Mouse (Mus musculus) intestine, embryonic 14.5 days (tissue): ENCODE measurements around the gene Arsg. TPM values are rescaled to one million over a fixed set of nuclear protein-coding genes. Genes with fewer than 3 reads are reported as not detected.

Experiments
- ATAC-seq: fragments of 200-750 bp; cut with Nextera tagmentation; replicated peaks from 2 replicates; pipeline ENCODE4 v1.8.0; 2017; ENCODE audit warnings: low read depth, moderate number of reproducible peaks, moderate TSS enrichment, moderate library complexity; ENCODE audit not compliant: low FRiP score, low TSS enrichment
- DNase-seq: peaks from one replicate; pipeline ENCODE4 v3.0.0-alpha.2; 2018; ENCODE audit warnings: low spot score
- H3K27ac ChIP-seq: fragments of 300-500 bp; sonication (generic); 2 replicates; pipeline ENCODE4 v1.5.1; 2014; ENCODE audit warnings: low read depth, mild to moderate bottlenecking, control low read depth
- H3K27me3 ChIP-seq: fragments of 300-500 bp; sonication (generic); replicated peaks from 2 replicates; pipeline ENCODE4 v1.6.1; 2014; ENCODE audit warnings: low read length, control low read depth; ENCODE audit not compliant: control insufficient read depth, insufficient read depth
- H3K36me3 ChIP-seq: fragments of 300-500 bp; sonication (generic); 2 replicates; pipeline ENCODE4 v1.6.1; 2014; ENCODE audit warnings: low read length, control low read depth; ENCODE audit not compliant: control insufficient read depth, insufficient read depth
- H3K4me1 ChIP-seq: fragments of 300-500 bp; sonication (generic); replicated peaks from 2 replicates; pipeline ENCODE4 v1.6.1; 2014; ENCODE audit warnings: low read length, control low read depth, mixed read lengths; ENCODE audit not compliant: control insufficient read depth, insufficient read depth
- H3K4me2 ChIP-seq: fragments of 300-500 bp; sonication (generic); 2 replicates; pipeline ENCODE4 v1.6.1; 2014; ENCODE audit warnings: low read length
- H3K4me3 ChIP-seq: fragments of 300-500 bp; sonication (generic); 2 replicates; pipeline ENCODE4 v1.5.1; 2014; ENCODE audit warnings: low read depth, low read length, control low read depth, mixed read lengths
- H3K9ac ChIP-seq: fragments of 300-500 bp; sonication (generic); 2 replicates; pipeline ENCODE4 v1.6.1; 2014; ENCODE audit warnings: mild to moderate bottlenecking, low read length
- H3K9me3 ChIP-seq: fragments of 300-500 bp; sonication (generic); 2 replicates; pipeline ENCODE4 v1.6.1; 2016; ENCODE audit warnings: low read length, control low read depth; ENCODE audit not compliant: control insufficient read depth
- WGBS: fragments of 180-500 bp; shearing (Covaris S2); extraction: QIAGEN DNeasy Blood & Tissue Kit; methylation state at CpG from one replicate; pipeline ENCODE4 v1.1.7; 2014; 5-methylcytosine and 5-hydroxymethylcytosine counted together
- polyA plus RNA-seq: library from polyadenylated mRNA; unstranded; fragments of >200 nt; fragmentation: Nextera tagmentation; extraction: Ambion mirVana; gene quantifications from 2 replicates; pipeline ENCODE4 v1.2.1, GENCODE M21; 2014

Arsg gene
- polyA plus RNA-seq: 2.8 and 3.9 TPM in 2 replicates

- no peaks in the 10 kb centered on the region for H3K36me3 ChIP-seq
- H3K27ac ChIP-seq: peak within 1 kb of the TSS; percentile 81
- H3K4me1 ChIP-seq: no peaks in the 10 kb centered on the region; the same call in 1 of the 2 replicates
- WGBS: 2% methylated on average over 90 of the region's 111 CpGs
- peak within 1 kb of the TSS; percentile 87 for H3K9ac ChIP-seq
- H3K4me3 ChIP-seq: peak within 1 kb of the TSS; percentile 57
- no peaks in the 10 kb centered on the region for H3K9me3 ChIP-seq
- peak within 1 kb of the TSS; percentile 79 for H3K4me2 ChIP-seq
- DNase-seq (peak; percentile 94), ATAC-seq (peak; percentile 88)
- peaks cover 10% of the 10 kb centered on the region; the same call in 1 of the 2 replicates for H3K27me3 ChIP-seq
Observed at GRCm38 (mm10) chr11:109473171-109474085, at the start of gene Arsg, which contains the start of gene Slc16a6. Gene Arsg (plus strand): TSS chr11:109473374. Gene Slc16a6 (minus strand): TSS chr11:109473598.

GRCm38 (mm10) chr11:109425392-109426271 is 47.5 kb upstream of the Arsg start, which contains the start of gene Amz2:
Gene Amz2 (plus strand): TSS chr11:109425946.
- peak within 1 kb of the TSS; percentile 53 for H3K4me3 ChIP-seq
- 1% methylated on average over 65 of the region's 65 CpGs for WGBS

GRCm38 (mm10) chr11:109426272-109426586 is 46.9 kb upstream of the Arsg start:
- DNase-seq (no peak), ATAC-seq (peak; percentile 54; the same call in 1 of the 2 replicates)
- peak overlapping the region; percentile 78 for H3K27ac ChIP-seq
- no peaks in the 10 kb centered on the region for H3K27me3 ChIP-seq
- H3K9ac ChIP-seq: peak overlapping the region; percentile 57
- under 1% methylated on average over 11 of the region's 11 CpGs for WGBS
- peak overlapping the region; percentile 59 for H3K4me2 ChIP-seq
- H3K4me1 ChIP-seq: peaks cover 6% of the 10 kb centered on the region
- peak overlapping the region; percentile 53 for H3K4me3 ChIP-seq
- H3K36me3 ChIP-seq: peaks cover 24% of the 10 kb centered on the region
- 0 out of 2 replicates have a peak, but pooled peaks cover 4% of the 10 kb centered on the region for H3K9me3 ChIP-seq

More at GRCm38 (mm10) chr11:109425392-109426271, 47.5 kb upstream of the Arsg start, which contains the start of gene Amz2:
- Histone ChIP-seq H3K9me3 (0 out of 2 replicates have a peak, but pooled peaks cover 4% of the 10 kb centered on the region), H3K27me3 (no peaks in the 10 kb centered on the region), H3K36me3 (peaks cover 20% of the 10 kb centered on the region), H3K27ac (peak within 1 kb of the TSS; percentile 78), H3K9ac (peak within 1 kb of the TSS; percentile 57), H3K4me2 (peak within 1 kb of the TSS; percentile 59), H3K4me1 (peaks cover 6% of the 10 kb centered on the region)
- DNase-seq (peak; percentile 100), ATAC-seq (peak; percentile 97)

- Histone ChIP-seq H3K4me2 (no peak overlapping the region), H3K27me3 (no peaks in the 10 kb centered on the region), H3K9ac (no peak overlapping the region), H3K27ac (no peak overlapping the region), H3K4me3 (no peak overlapping the region), H3K9me3 (0 out of 2 replicates have a peak, but pooled peaks cover under 1% of the 10 kb centered on the region), H3K4me1 (peaks cover 6% of the 10 kb centered on the region), H3K36me3 (peaks cover 24% of the 10 kb centered on the region)
- DNase-seq (no peak), ATAC-seq (no peak)
- 98% methylated on average over 5 of the region's 5 CpGs for WGBS
Observed at GRCm38 (mm10) chr11:109427353-109427752, 45.8 kb upstream of the Arsg start.

- Histone ChIP-seq H3K4me3 (no peak overlapping the region), H3K27ac (no peak overlapping the region), H3K9ac (no peak overlapping the region), H3K27me3 (no peaks in the 10 kb centered on the region), H3K4me2 (no peak overlapping the region), H3K36me3 (peaks cover 64% of the 10 kb centered on the region), H3K4me1 (no peaks in the 10 kb centered on the region; the same call in 1 of the 2 replicates), H3K9me3 (no peaks in the 10 kb centered on the region)
- whole genome bisulfite sequencing: 93% methylated on average over 16 of the region's 16 CpGs
- no peak for DNase-seq
- no peak for ATAC-seq
Observed at GRCm38 (mm10) chr11:109434233-109434798, 38.9 kb upstream of the Arsg start.

- 71% methylated on average over 7 of the region's 8 CpGs for WGBS
- no peaks in the 10 kb centered on the region for H3K27me3 ChIP-seq
Observed at GRCm38 (mm10) chr11:109436889-109437288, 36.3 kb upstream of the Arsg start.

GRCm38 (mm10) chr11:109439209-109439608 is 34.0 kb upstream of the Arsg start:
- Histone ChIP-seq H3K9me3 (no peaks in the 10 kb centered on the region), H3K9ac (no peak overlapping the region), H3K4me1 (no peaks in the 10 kb centered on the region), H3K4me2 (peak overlapping the region; percentile 70), H3K27me3 (no peaks in the 10 kb centered on the region), H3K4me3 (no peak overlapping the region), H3K27ac (peak overlapping the region; percentile 3; the same call in 1 of the 2 replicates), H3K36me3 (peaks cover 41% of the 10 kb centered on the region)
- WGBS: 16% methylated on average over 5 of the region's 5 CpGs
- DNase-seq (no peak), ATAC-seq (peak; percentile 48; the same call in 1 of the 2 replicates)

More at GRCm38 (mm10) chr11:109436889-109437288, 36.3 kb upstream of the Arsg start:
- Histone ChIP-seq H3K27ac (no peak overlapping the region), H3K36me3 (peaks cover 48% of the 10 kb centered on the region), H3K9me3 (no peaks in the 10 kb centered on the region), H3K4me3 (no peak overlapping the region), H3K4me1 (no peaks in the 10 kb centered on the region), H3K4me2 (no peak overlapping the region), H3K9ac (no peak overlapping the region)
- no peak for DNase-seq
- ATAC-seq: no peak
